Mouse (Mus musculus): Measurements from ENCODE around the gene Dhrs4. TPM values are rescaled to one million over a fixed set of nuclear protein-coding genes. Genes with fewer than 3 reads are reported as not detected.

The Dhrs4 gene
- polyA plus RNA-seq, 1 experiment: 33.7 TPM

GRCm38 (mm10) chr14:55479629-55480028 is 1.1 kb downstream of the Dhrs4 start:
- no peak for TF ChIP-seq GATA1 (IDR thresholded peaks at IDR 0.05; ENCODE audit: borderline replicate concordance, low read length)
- no peak for TF ChIP-seq FLI1 (IDR thresholded peaks at IDR 0.05; ENCODE audit: low read length)
- H3K4me1 ChIP-seq: peaks cover 25% of the 10 kb centered on the region
- H3K9me3 ChIP-seq: no peaks in the 10 kb centered on the region
- no peaks in the 10 kb centered on the region for H3K36me3 ChIP-seq (replicated peaks; ENCODE audit: low read length)
- H3K27me3 ChIP-seq (replicated peaks): peaks cover 3% of the 10 kb centered on the region
- no peak overlapping the region for H3K4me3 ChIP-seq (replicated peaks)

- no peak for TF ChIP-seq GATA1 (IDR thresholded peaks at IDR 0.05; ENCODE audit: borderline replicate concordance, low read length)
- TF ChIP-seq FLI1 (IDR thresholded peaks at IDR 0.05; ENCODE audit: low read length): no peak
- H3K4me3 ChIP-seq (replicated peaks): no peak overlapping the region
- no peaks in the 10 kb centered on the region for H3K9me3 ChIP-seq
- peaks cover 7% of the 10 kb centered on the region for H3K4me1 ChIP-seq
- no peaks in the 10 kb centered on the region for H3K36me3 ChIP-seq (replicated peaks; ENCODE audit: low read length)
- peaks cover 33% of the 10 kb centered on the region for H3K27me3 ChIP-seq (replicated peaks)
Observed at GRCm38 (mm10) chr14:55484430-55485085, 6.0 kb downstream of the Dhrs4 start.

GRCm38 (mm10) chr14:55486836-55487235 is 8.3 kb downstream of the Dhrs4 start:
- Histone ChIP-seq H3K36me3 (replicated peaks; ENCODE audit: low read length) (no peaks in the 10 kb centered on the region), H3K9me3 (no peaks in the 10 kb centered on the region), H3K4me1 (peaks cover 16% of the 10 kb centered on the region), H3K4me3 (replicated peaks) (no peak overlapping the region), H3K27me3 (replicated peaks) (peaks cover 56% of the 10 kb centered on the region)
- TF ChIP-seq FLI1 (IDR thresholded peaks at IDR 0.05; ENCODE audit: low read length) (no peak), GATA1 (IDR thresholded peaks at IDR 0.05; ENCODE audit: borderline replicate concordance, low read length) (no peak)

- Histone ChIP-seq H3K4me1 (peaks cover 32% of the 10 kb centered on the region), H3K36me3 (replicated peaks; ENCODE audit: low read length) (no peaks in the 10 kb centered on the region)
Observed at GRCm38 (mm10) chr14:55490361-55491201, 12.0 kb downstream of the Dhrs4 start, which contains the start of gene Carmil3. Gene Carmil3, plus strand, starts transcription at chr14:55490651.

GRCm38 (mm10) chr14:55491291-55491833 is 12.8 kb downstream of the Dhrs4 start:
- peaks cover 32% of the 10 kb centered on the region for H3K4me1 ChIP-seq
- peak overlapping the region; percentile 93 for H3K4me3 ChIP-seq (replicated peaks)
- no peaks in the 10 kb centered on the region for H3K9me3 ChIP-seq
- TF ChIP-seq GATA1 (IDR thresholded peaks at IDR 0.05; ENCODE audit: borderline replicate concordance, low read length): no peak
- no peaks in the 10 kb centered on the region for H3K36me3 ChIP-seq (replicated peaks; ENCODE audit: low read length)
- H3K27me3 ChIP-seq (replicated peaks): peaks cover 92% of the 10 kb centered on the region

More at GRCm38 (mm10) chr14:55490361-55491201, 12.0 kb downstream of the Dhrs4 start, which contains the start of gene Carmil3:
- Histone ChIP-seq H3K27me3 (replicated peaks) (peaks cover 89% of the 10 kb centered on the region), H3K9me3 (no peaks in the 10 kb centered on the region), H3K4me3 (replicated peaks) (peak within 1 kb of the TSS; percentile 93)
- no peak for TF ChIP-seq GATA1 (IDR thresholded peaks at IDR 0.05; ENCODE audit: borderline replicate concordance, low read length)
- no peak for TF ChIP-seq FLI1 (IDR thresholded peaks at IDR 0.05; ENCODE audit: low read length)

GRCm38 (mm10) chr14:55492103-55492502 is 13.5 kb downstream of the Dhrs4 start:
- Histone ChIP-seq H3K36me3 (replicated peaks; ENCODE audit: low read length) (no peaks in the 10 kb centered on the region), H3K9me3 (no peaks in the 10 kb centered on the region), H3K4me1 (peaks cover 36% of the 10 kb centered on the region), H3K27me3 (replicated peaks) (peaks cover 93% of the 10 kb centered on the region), H3K4me3 (replicated peaks) (peak overlapping the region; percentile 93)
- TF ChIP-seq GATA1 (IDR thresholded peaks at IDR 0.05; ENCODE audit: borderline replicate concordance, low read length) (no peak), FLI1 (IDR thresholded peaks at IDR 0.05; ENCODE audit: low read length) (no peak)

GRCm38 (mm10) chr14:55495509-55496240 is 17.1 kb downstream of the Dhrs4 start:
- no peak for TF ChIP-seq GATA1 (IDR thresholded peaks at IDR 0.05; ENCODE audit: borderline replicate concordance, low read length)
- no peak for TF ChIP-seq FLI1 (IDR thresholded peaks at IDR 0.05; ENCODE audit: low read length)
- no peaks in the 10 kb centered on the region for H3K9me3 ChIP-seq
- H3K4me1 ChIP-seq: peaks cover 39% of the 10 kb centered on the region
- no peaks in the 10 kb centered on the region for H3K36me3 ChIP-seq (replicated peaks; ENCODE audit: low read length)
- peaks cover 93% of the 10 kb centered on the region for H3K27me3 ChIP-seq (replicated peaks)
- no peak overlapping the region for H3K4me3 ChIP-seq (replicated peaks)

- peaks cover 27% of the 10 kb centered on the region for H3K4me1 ChIP-seq
- H3K9me3 ChIP-seq: no peaks in the 10 kb centered on the region
- H3K4me3 ChIP-seq (replicated peaks): no peak overlapping the region
- H3K36me3 ChIP-seq (replicated peaks; ENCODE audit: low read length): no peaks in the 10 kb centered on the region
- H3K27me3 ChIP-seq (replicated peaks): peaks cover 91% of the 10 kb centered on the region
- TF ChIP-seq FLI1 (IDR thresholded peaks at IDR 0.05; ENCODE audit: low read length): no peak
- no peak for TF ChIP-seq GATA1 (IDR thresholded peaks at IDR 0.05; ENCODE audit: borderline replicate concordance, low read length)
Observed at GRCm38 (mm10) chr14:55496761-55497448, 18.3 kb downstream of the Dhrs4 start.

GRCm38 (mm10) chr14:55497449-55497821 is 18.9 kb downstream of the Dhrs4 start:
- TF ChIP-seq FLI1 (IDR thresholded peaks at IDR 0.05; ENCODE audit: low read length): no peak
- no peak for TF ChIP-seq GATA1 (IDR thresholded peaks at IDR 0.05; ENCODE audit: borderline replicate concordance, low read length)
- peaks cover 92% of the 10 kb centered on the region for H3K27me3 ChIP-seq (replicated peaks)
- H3K36me3 ChIP-seq (replicated peaks; ENCODE audit: low read length): no peaks in the 10 kb centered on the region
- H3K9me3 ChIP-seq: no peaks in the 10 kb centered on the region
- H3K4me3 ChIP-seq (replicated peaks): no peak overlapping the region
- peaks cover 22% of the 10 kb centered on the region for H3K4me1 ChIP-seq

All from megakaryocyte, embryonic 14.5 days (primary cell).